Mouse (Mus musculus): ENCODE results near the gene Taf6. TPM values are rescaled to one million over a fixed set of nuclear protein-coding genes. Genes with fewer than 3 reads are reported as not detected.

Gene Taf6
- total and polyA plus RNA-seq, 3 experiments: 60.2 to 61.5 (median 60.9) TPM

DNA sequence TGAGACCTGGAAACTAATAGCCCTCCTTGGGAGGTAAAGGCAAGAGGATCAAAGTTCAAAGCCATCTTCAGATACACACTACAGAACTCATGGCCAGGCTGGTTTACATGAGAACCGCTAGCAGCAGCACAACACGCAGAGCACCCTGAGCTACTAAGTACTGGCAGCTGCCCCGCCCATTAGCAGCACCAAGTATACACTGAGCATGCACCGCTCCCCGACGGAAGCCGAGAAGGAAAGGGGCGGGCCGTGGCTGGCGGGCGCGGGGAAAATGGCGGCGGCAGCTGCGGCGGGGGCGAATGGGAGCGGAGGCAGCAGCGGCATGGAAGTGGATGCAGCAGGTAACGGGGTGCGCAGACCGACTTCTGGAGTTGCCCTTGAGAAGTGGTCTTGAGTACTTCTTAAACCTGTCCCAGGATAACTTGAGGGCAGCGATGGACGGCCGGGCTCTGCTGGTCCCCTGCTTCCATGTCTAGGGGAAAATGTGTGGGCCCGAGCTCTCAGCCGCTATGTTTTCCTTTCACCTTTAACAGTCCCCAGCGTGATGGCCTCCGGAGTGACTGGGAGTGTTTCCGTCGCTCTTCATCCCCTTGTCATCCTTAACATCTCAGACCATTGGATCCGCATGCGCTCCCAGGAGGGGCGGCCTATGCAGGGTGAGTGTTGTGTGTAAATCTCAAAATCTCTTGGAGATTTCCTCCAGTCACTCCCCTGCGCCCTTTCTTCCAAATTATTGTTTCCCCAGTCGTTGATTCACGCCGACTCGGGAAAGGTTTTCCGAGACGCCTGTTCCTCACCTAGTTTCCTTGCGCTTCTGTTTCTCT, 26.2 kb downstream of the Taf6 start, which contains the start of gene Cops6:
Cops6 (plus strand) TSS at position 230 of the 824 bp plus-strand sequence.
- TF ChIP-seq MEF2A (IDR thresholded peaks at IDR 0.05; ENCODE audit: borderline replicate concordance, low read depth, low read length) (peak; percentile 78), CHD2 (IDR thresholded peaks at IDR 0.05; ENCODE audit: low read length) (peak; percentile 34; the same call in 1 of the 2 replicates), IRF4 (IDR thresholded peaks at IDR 0.05; ENCODE audit: low read depth, low read length) (peak; percentile 69; the same call in 1 of the 2 replicates), MAFK (IDR thresholded peaks at IDR 0.05; ENCODE audit: insufficient replicate concordance, low read length) (0 out of 2 replicates have a peak, but pooled peaks have one; percentile 25), MXI1 (IDR thresholded peaks at IDR 0.05; ENCODE audit: low read depth, low read length) (peak; percentile 93), BHLHE40 (IDR thresholded peaks at IDR 0.05; ENCODE audit: low read depth, low read length) (no peak), ETS1 (conservative IDR thresholded peaks at IDR 0.05; ENCODE audit: low read depth, low read length) (0 out of 2 replicates have a peak, but pooled peaks have one; percentile 15), ZMIZ1 (IDR thresholded peaks at IDR 0.05; ENCODE audit: low read depth, low read length) (peak; percentile 94), TBP (conservative IDR thresholded peaks at IDR 0.05; ENCODE audit: low read depth, low read length) (0 out of 2 replicates have a peak, but pooled peaks have one; percentile 45), JUN (IDR thresholded peaks at IDR 0.05; ENCODE audit: insufficient read depth, low read depth, low read length) (no peak), NRF1 (IDR thresholded peaks at IDR 0.05; ENCODE audit: low read depth, low read length) (peak; percentile 93), SMC3 (IDR thresholded peaks at IDR 0.05; ENCODE audit: low read depth, low read length) (no peak), USF2 (conservative IDR thresholded peaks at IDR 0.05; ENCODE audit: low read depth, low read length) (no peak), RAD21 (IDR thresholded peaks at IDR 0.05; ENCODE audit: low read depth, low read length) (no peak), NELFE (IDR thresholded peaks at IDR 0.05; ENCODE audit: low read depth, low read length) (peak; percentile 88), ZKSCAN1 (IDR thresholded peaks at IDR 0.05; ENCODE audit: borderline replicate concordance, low read depth, low read length) (no peak), POLR2AphosphoS2 (IDR thresholded peaks at IDR 0.05; ENCODE audit: low read depth, low read length) (peak; percentile 93), SIN3A (IDR thresholded peaks at IDR 0.05; ENCODE audit: low read length) (peak; percentile 89), PAX5 (IDR thresholded peaks at IDR 0.05; ENCODE audit: low read length) (no peak), E2F4 (IDR thresholded peaks at IDR 0.05; ENCODE audit: insufficient replicate concordance, low read depth, low read length) (peak; percentile 56; the same call in 1 of the 2 replicates), ELF1 (IDR thresholded peaks at IDR 0.05; ENCODE audit: low read depth, low read length) (peak; percentile 73), RCOR1 (conservative IDR thresholded peaks at IDR 0.05; ENCODE audit: low read depth, low read length) (0 out of 2 replicates have a peak, but pooled peaks have one; percentile 79), ZC3H11A (IDR thresholded peaks at IDR 0.05; ENCODE audit: low read depth, low read length) (no peak), MAX (IDR thresholded peaks at IDR 0.05; ENCODE audit: low read length) (peak; percentile 74), JUND (conservative IDR thresholded peaks at IDR 0.05; ENCODE audit: low read depth, low read length) (no peak), UBTF (IDR thresholded peaks at IDR 0.05; ENCODE audit: low read depth, low read length) (no peak), POLR2A (IDR thresholded peaks at IDR 0.05; ENCODE audit: low read depth, low read length) (peak; percentile 89), KAT2A (IDR thresholded peaks at IDR 0.05; ENCODE audit: insufficient replicate concordance, low read length) (peak; percentile 91; the same call in 1 of the 2 replicates), CHD1 (IDR thresholded peaks at IDR 0.05; ENCODE audit: low read depth, low read length) (no peak), USF1 (IDR thresholded peaks at IDR 0.05; ENCODE audit: low read depth, low read length) (no peak), MYC (IDR thresholded peaks at IDR 0.05; ENCODE audit: low read depth, low read length) (no peak), EP300 (IDR thresholded peaks at IDR 0.05; ENCODE audit: low read length) (no peak), ZNF384 (IDR thresholded peaks at IDR 0.05; ENCODE audit: low read depth, low read length) (no peak), TCF12 (IDR thresholded peaks at IDR 0.05; ENCODE audit: low read depth, low read length) (peak; percentile 97), MAZ (IDR thresholded peaks at IDR 0.05; ENCODE audit: low read depth, low read length) (peak; percentile 94), HCFC1 (IDR thresholded peaks at IDR 0.05; ENCODE audit: low read depth, low read length) (peak; percentile 94), CTCF (conservative IDR thresholded peaks at IDR 0.05 in 1 of 2, IDR thresholded peaks at IDR 0.05 in 1 of 2; ENCODE audit: low read depth in 2 of 2, low read length in 2 of 2) (no peak), GABPA (IDR thresholded peaks at IDR 0.05; ENCODE audit: insufficient replicate concordance, low read depth, low read length) (peak; percentile 31; the same call in 1 of the 2 replicates)
- DNase-seq (ENCODE audit: extremely low read depth): peak; percentile 93
- peaks cover 36 to 40% of the 10 kb centered on the region in 2 experiments for H3K36me3 ChIP-seq (replicated peaks in 1 of 2; ENCODE audit: control insufficient read depth in 1 of 2, insufficient read depth in 1 of 2, low read length in 1 of 2)
- H3K79me2 ChIP-seq (replicated peaks; ENCODE audit: control insufficient read depth, extremely low read depth, insufficient read depth, poor library complexity, severe bottlenecking): peaks cover 6% of the 10 kb centered on the region; the same call in 1 of the 2 replicates
- H3K4me2 ChIP-seq (ENCODE audit: insufficient read depth, low read depth, poor library complexity, severe bottlenecking): peak within 1 kb of the TSS; percentile 88
- dilution Hi-C loops (cut with MboI; ENCODE audit: extremely low pct_ligation_motif_present, extremely low pct_unique_long_range_greater_than_20kb, low sequenced_read_pairs): no loop called here
- no peaks in the 10 kb centered on the region for H3K27me3 ChIP-seq (replicated peaks)
- peak within 1 kb of the TSS; percentile 79 for H3K9ac ChIP-seq (ENCODE audit: insufficient read depth, low read depth)
- H3K4me3 ChIP-seq (replicated peaks in 1 of 3; ENCODE audit: low read depth in 2 of 3, low read length in 2 of 3, poor library complexity in 1 of 3): peak within 1 kb of the TSS; percentile 62 to 90 (median 79)
- no peak within 1 kb of the TSS for H3K27ac ChIP-seq (ENCODE audit: insufficient read depth, low read depth)
- in situ Hi-C loops (cut with MboI; ENCODE audit: low pct_ligation_motif_present, low pct_unique_long_range_greater_than_20kb, low sequenced_read_pairs): loop anchor here (5.0 kb wide), 1 partner anchor 54 kb away; no protein-coding TSS in a partner anchor
- no peaks in the 10 kb centered on the region for H3K9me3 ChIP-seq (replicated peaks; ENCODE audit: low read length)
- H3K4me1 ChIP-seq (ENCODE audit: control insufficient read depth in 1 of 2, insufficient read depth in 2 of 2): peaks cover 0 to 22% of the 10 kb centered on the region in 2 experiments; a peak in 2 of 4 replicates
